Mouse (Mus musculus) ES-E14 (cell line): ENCODE data around the gene Pigt. TPM values are rescaled to one million over a fixed set of nuclear protein-coding genes. Genes with fewer than 3 reads are reported as not detected.

Source experiments
- DNase-seq: peaks from one replicate; pipeline ENCODE4 v3.0.0-alpha.2; 2013; ENCODE audit warnings: low read depth, low spot score
- H3K27ac ChIP-seq: 2 replicates; pipeline ENCODE4 v1.5.1; 2012; ENCODE audit warnings: low read depth, mild to moderate bottlenecking, low read length, moderate library complexity, mixed read lengths; ENCODE audit not compliant: poor library complexity, insufficient read depth, severe bottlenecking
- H3K36me3 ChIP-seq: 2 replicates; pipeline ENCODE4 v1.6.1; 2012; ENCODE audit warnings: mild to moderate bottlenecking, low read length, moderate library complexity, mixed read lengths; ENCODE audit not compliant: control insufficient read depth, poor library complexity, insufficient read depth, severe bottlenecking
- H3K4me1 ChIP-seq, 2 experiments: fragments of 150-350 bp in 1 of 2; sonication (generic) in 1 of 2; 2 replicates each; pipeline ENCODE4 v1.6.1; 2012; ENCODE audit warnings: low read length in 2 of 2, mild to moderate bottlenecking in 1 of 2, mixed read lengths in 1 of 2; ENCODE audit not compliant: control insufficient read depth in 2 of 2, insufficient read depth in 2 of 2, poor library complexity in 1 of 2
- H3K4me3 ChIP-seq, 2 experiments: fragments of 150-350 bp in 1 of 2; sonication (generic) in 1 of 2; 2 replicates each; pipeline ENCODE4 v1.5.1; 2012; ENCODE audit warnings: low read length in 2 of 2, low read depth in 1 of 2, mild to moderate bottlenecking in 1 of 2, mixed read lengths in 1 of 2; ENCODE audit not compliant: insufficient read depth in 1 of 2, poor library complexity in 1 of 2, severe bottlenecking in 1 of 2
- H3K9ac ChIP-seq: 2 replicates; pipeline ENCODE4 v1.6.1; 2012; ENCODE audit warnings: low read depth, mild to moderate bottlenecking, low read length, mixed read lengths; ENCODE audit not compliant: poor library complexity, insufficient read depth, severe bottlenecking
- H3K9me3 ChIP-seq: fragments of 150-350 bp; sonication (generic); 2 replicates; pipeline ENCODE4 v1.6.1; 2012; ENCODE audit warnings: low read depth, mild to moderate bottlenecking, low read length; ENCODE audit not compliant: control insufficient read depth, insufficient read depth
- CHD2 ChIP-seq: IDR thresholded peaks from 2 replicates; pipeline ENCODE4 v1.6.1; 2014; ENCODE audit warnings: mild to moderate bottlenecking, low read depth, low read length, inconsistent platforms
- HCFC1 ChIP-seq: IDR thresholded peaks from 2 replicates; pipeline ENCODE4 v1.6.1; 2012; ENCODE audit warnings: low read length, inconsistent platforms, borderline replicate concordance; ENCODE audit not compliant: insufficient read depth
- MAFK ChIP-seq: IDR thresholded peaks from 2 replicates; pipeline ENCODE4 v1.6.1; 2014; ENCODE audit warnings: mild to moderate bottlenecking, low read depth, low read length, inconsistent platforms; ENCODE audit not compliant: insufficient read depth
- ZC3H11A ChIP-seq: IDR thresholded peaks from 2 replicates; pipeline ENCODE4 v1.6.1; 2012; ENCODE audit warnings: low read depth, mild to moderate bottlenecking, inconsistent platforms, low read length, borderline replicate concordance
- ZNF384 ChIP-seq: IDR thresholded peaks from 2 replicates; pipeline ENCODE4 v1.6.1; 2012; ENCODE audit warnings: low read depth, low read length, inconsistent platforms
- in situ Hi-C, 2 experiments: fragments of 600-800 bp; cut with MboI; formaldehyde crosslinking; loops; one replicate each; pipeline ENCODE4 v1.15.1; 2025; ENCODE audit warnings: low sequenced_read_pairs in 2 of 2, inconsistent platforms in 1 of 2; ENCODE audit not compliant: unreplicated experiment in 2 of 2
- total RNA-seq: library from RNA; depleted of rRNA; stranded (reverse); fragments of 300-350 nt; gene quantifications from 2 replicates; pipeline ENCODE4 v1.2.3, GENCODE M21; 2012; rRNA removed

The Pigt gene
- total RNA-seq, 1 experiment, result 57.2 TPM

- TF ChIP-seq HCFC1 (no peak), ZC3H11A (no peak), ZNF384 (no peak), MAFK (no peak), CHD2 (no peak)
- Histone ChIP-seq H3K36me3 (no peaks in the 10 kb centered on the region), H3K27ac (no peak overlapping the region), H3K9ac (no peak overlapping the region), H3K4me3 (no peak overlapping the region), H3K4me1 (peaks cover 0 to 8% of the 10 kb centered on the region in 2 experiments; a peak in 1 of 4 replicates), H3K9me3 (no peaks in the 10 kb centered on the region)
- in situ Hi-C loops, result no loop called here
- no peak for DNase-seq
Measured at GRCm38 (mm10) chr2:164550895-164551269, 53.6 kb downstream of the Pigt start.

GRCm38 (mm10) chr2:164551502-164551901 lies 54.2 kb downstream of the Pigt start:
- no peaks in the 10 kb centered on the region for H3K36me3 ChIP-seq
- TF ChIP-seq MAFK (no peak), CHD2 (no peak), ZC3H11A (no peak), HCFC1 (no peak), ZNF384 (no peak)
- no peaks in the 10 kb centered on the region for H3K9me3 ChIP-seq
- H3K27ac ChIP-seq, result no peak overlapping the region
- no peak overlapping the region for H3K9ac ChIP-seq
- no peak for DNase-seq
- in situ Hi-C loops, result no loop called here
- peaks cover 0 to 8% of the 10 kb centered on the region in 2 experiments; a peak in 1 of 4 replicates for H3K4me1 ChIP-seq
- H3K4me3 ChIP-seq, result no peak overlapping the region

Other genes with a start within 250 kb of the Pigt start
- gene Svs3b, start 240.9 kb upstream of the Pigt start, total RNA-seq, result not detected in 2 replicates
- gene Svs4, start 219.1 kb upstream of the Pigt start, total RNA-seq, result not detected in 2 replicates
- gene Svs3a, start 208.3 kb upstream of the Pigt start, total RNA-seq, result not detected in 2 replicates
- not detected in 2 replicates for gene Svs6, start 180.8 kb upstream of the Pigt start, total RNA-seq
- not detected in 2 replicates for gene Svs5, start 164.8 kb upstream of the Pigt start, total RNA-seq
- not detected in 2 replicates for gene Slpi, start 108.4 kb upstream of the Pigt start, total RNA-seq
- 0.04 TPM in 1 of 2 replicates, not detected in the other for gene Rbpjl, start 94.4 kb upstream of the Pigt start, total RNA-seq
- gene Matn4, start 92.4 kb upstream of the Pigt start, total RNA-seq, result 1.7 and 2.3 TPM in 2 replicates
- 102 and 172 TPM in 2 replicates for gene Sdc4, start 53.6 kb upstream of the Pigt start, total RNA-seq
- 47.6 and 51.1 TPM in 2 replicates for gene Sys1, start 40.6 kb upstream of the Pigt start, total RNA-seq
- gene Gm20458, start 36.6 kb upstream of the Pigt start, total RNA-seq, result 2.1 TPM in 1 of 2 replicates, not detected in the other
- gene Trp53tg5, start 23.8 kb upstream of the Pigt start, total RNA-seq, result 0.22 and 0.26 TPM in 2 replicates
- gene Dbndd2, start 11.4 kb upstream of the Pigt start, total RNA-seq, result 2.9 and 4.2 TPM in 2 replicates
- 41.5 and 58.4 TPM in 2 replicates for gene Wfdc2, start 64.9 kb downstream of the Pigt start, total RNA-seq
- not detected in 2 replicates for gene Spint3, start 75.9 kb downstream of the Pigt start, total RNA-seq
- not detected in 2 replicates for gene Wfdc6a, start 87.9 kb downstream of the Pigt start, total RNA-seq
- not detected in 2 replicates for gene Eppin, start 96.1 kb downstream of the Pigt start, total RNA-seq
- gene Wfdc6b, start 116.0 kb downstream of the Pigt start, total RNA-seq, result not detected in 2 replicates
- gene Wfdc8, start 116.1 kb downstream of the Pigt start, total RNA-seq, result not detected in 2 replicates
- gene Wfdc16, start 141.3 kb downstream of the Pigt start, total RNA-seq, result not detected in 2 replicates
- 0.98 and 3.1 TPM in 2 replicates for gene Wfdc10, start 158.5 kb downstream of the Pigt start, total RNA-seq
- gene Wfdc9, start 159.1 kb downstream of the Pigt start, total RNA-seq, result not detected in 2 replicates
- gene Wfdc11, start 176.6 kb downstream of the Pigt start, total RNA-seq, result not detected in 2 replicates
- not detected in 2 replicates for gene Wfdc13, start 187.6 kb downstream of the Pigt start, total RNA-seq
- not detected in 2 replicates for gene Spint4, start 201.0 kb downstream of the Pigt start, total RNA-seq
- gene Spint5, start 217.8 kb downstream of the Pigt start, total RNA-seq, result 1.6 and 6.6 TPM in 2 replicates
- 0.18 and 0.58 TPM in 2 replicates for gene Wfdc3, start 248.4 kb downstream of the Pigt start, total RNA-seq
- 13.3 and 15.1 TPM in 2 replicates for gene Dnttip1, start 248.5 kb downstream of the Pigt start, total RNA-seq